Comparison of ENCODE assay signal across 8 mouse cellular contexts in the genomic region with DNA sequence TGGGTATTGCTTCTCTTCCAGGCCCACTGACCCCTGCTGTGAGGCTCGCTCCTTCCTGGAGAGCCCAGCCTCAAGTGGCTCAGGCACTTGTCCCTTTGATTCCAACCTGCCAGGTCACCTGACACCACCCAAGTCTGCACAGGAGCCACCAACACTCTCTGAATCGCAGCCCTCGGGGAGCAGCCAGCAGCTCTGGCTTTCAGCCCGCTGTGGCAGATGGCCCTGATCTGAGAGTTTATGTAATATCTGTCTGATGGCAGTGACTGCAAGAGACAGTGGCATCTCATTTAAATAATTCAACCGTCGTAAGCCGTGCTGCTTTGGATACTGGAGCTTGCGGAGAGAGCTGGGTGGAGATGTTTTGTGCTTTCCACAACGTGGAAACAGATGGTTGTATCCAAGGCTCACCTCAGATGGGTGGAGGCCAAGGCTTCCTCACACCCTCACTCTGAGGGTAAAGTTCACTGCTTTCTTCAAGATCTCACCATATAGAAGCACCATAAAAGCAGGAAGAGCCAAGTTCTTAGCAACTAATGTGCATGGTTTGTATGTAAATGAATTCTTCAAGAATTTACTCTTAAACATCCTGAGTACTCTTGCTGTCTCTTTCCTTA. TPM values are rescaled to one million over a fixed set of nuclear protein-coding genes. Genes with fewer than 3 reads are reported as not detected.
DNase-seq lines count a peak whose midpoint lies in the region; ATAC-seq and TF ChIP-seq lines count a peak whose summit lies in the region.

No protein-coding gene starts in this region.

- H3K4me1 ChIP-seq in kidney, adult 2 months (ENCODE audit: control insufficient read depth, insufficient read depth, low read length) = no peaks in the 10 kb centered on the region

- no peak overlapping the region for H3K4me3 ChIP-seq in kidney, adult 2 months (ENCODE audit: insufficient read depth, low read depth, low read length)

- WGBS in kidney, adult 2 months = 63% methylated on average over 9 of the region's 9 CpGs

- peak; percentile 33 for DNase-seq in kidney, adult 2 months
- no peak for DNase-seq in kidney, postnatal 10 days
- DNase-seq in cerebellum, adult 8-10 months = peak; percentile 94
- DNase-seq in gastrocnemius, postnatal 36 days = peak; percentile 65 to 74
- DNase-seq in layer of hippocampus, postnatal 25 days (ENCODE audit: extremely low spot score in 1 of 2, low spot score in 1 of 2) = peak; percentile 74 to 79
- DNase-seq in right cerebral cortex, adult 2 months (ENCODE audit: low spot score in 2 of 2) = peak; percentile 82 to 89

- no peaks in the 10 kb centered on the region for H3K36me3 ChIP-seq in kidney, adult 2 months (ENCODE audit: control insufficient read depth, insufficient read depth, low read length)

- intact Hi-C loops in gastrocnemius, postnatal 36 days (cut with DNase I) = no loop called here

- TF ChIP-seq POLR2A in kidney, adult 2 months (IDR thresholded peaks at IDR 0.05; ENCODE audit: low read depth, low read length) = no peak

- no peaks in the 10 kb centered on the region for H3K27me3 ChIP-seq in kidney, adult 2 months (replicated peaks; ENCODE audit: control insufficient read depth, insufficient read depth, low read length)

- no peak for ATAC-seq in CD4-positive, CD25-positive, alpha-beta regulatory T cell, adult 4 months
- ATAC-seq in granulocyte monocyte progenitor cell, adult 5-6 weeks (replicated peaks; ENCODE audit: poor library complexity, severe bottlenecking) = no peak

- TF ChIP-seq CTCF in kidney, adult 2 months (conservative IDR thresholded peaks at IDR 0.05; ENCODE audit: insufficient read depth, insufficient read length, low read depth, low read length) = no peak

- H3K27ac ChIP-seq in kidney, adult 2 months (ENCODE audit: insufficient read depth, low read depth, low read length) = no peak overlapping the region

RNA-seq across cellular contexts. Expression of a gene that starts 24.9 kb away (rescaled TPM):
- polyA plus RNA-seq in kidney, adult 2 months (2012; rRNA removed) = 0.46 and 0.58 TPM in 2 replicates
- total RNA-seq in gastrocnemius, postnatal 36 days (2021) = under 1 TPM; 0.82 to 0.99 TPM
- 1 to 10 TPM; 4.0 to 5.1 TPM for total RNA-seq in layer of hippocampus, postnatal 25 days (2021)
- polyA plus RNA-seq in CD4-positive, CD25-positive, alpha-beta regulatory T cell, adult 4 months (2017; shearing (Covaris generic)) = under 1 TPM in 1 of 2 experiments, not detected in 1; 0.19 TPM
- 5.1 and 6.1 TPM in 2 replicates for total RNA-seq in granulocyte monocyte progenitor cell, adult 5-6 weeks (2014; fragmentation: Nextera tagmentation)
- 1.1 and 3.0 TPM in 2 replicates for total RNA-seq in granulocyte monocyte progenitor cell, adult 5-6 weeks (2017)
